Mouse (Mus musculus): Measurements from ENCODE around the gene Rap1a.

DNA sequence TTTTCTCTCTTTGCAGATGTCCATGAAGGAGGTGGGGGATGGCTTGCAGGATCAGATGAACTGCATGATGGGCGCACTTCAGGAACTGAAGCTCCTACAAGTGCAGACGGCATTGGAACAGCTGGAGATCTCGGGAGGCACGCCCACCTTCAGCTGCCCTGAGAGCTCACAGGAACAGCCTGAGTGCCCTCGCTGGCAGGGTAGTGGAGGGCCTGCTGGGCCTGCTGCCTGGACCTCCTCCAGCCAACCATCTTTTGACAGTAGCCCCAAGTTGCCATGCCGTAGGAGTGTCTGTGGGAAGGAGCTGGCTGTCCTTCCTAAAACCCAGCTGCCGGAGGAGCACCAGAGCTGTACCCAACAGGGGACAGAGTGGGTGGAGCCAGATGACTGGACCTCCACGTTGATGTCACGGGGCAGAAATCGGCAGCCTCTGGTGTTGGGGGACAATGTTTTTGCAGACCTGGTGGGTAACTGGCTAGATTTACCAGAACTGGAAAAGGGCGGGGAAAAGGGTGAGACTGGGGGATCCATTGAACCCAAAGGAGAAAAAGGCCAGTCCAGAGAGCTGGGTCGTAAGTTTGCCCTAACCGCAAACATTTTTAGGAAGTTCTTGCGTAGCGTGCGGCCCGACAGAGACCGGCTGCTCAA, 84.7 kb downstream of the Rap1a start:
- TF ChIP-seq CTCF (IDR thresholded peaks at IDR 0.05; ENCODE audit: low read depth) (no peak), EP300 (IDR thresholded peaks at IDR 0.05; ENCODE audit: low read depth) (no peak)

All from liver, embryonic 14.5 days (tissue).